Mouse (Mus musculus) limb, embryonic 11.5 days (tissue): ENCODE measurements around the gene Hnrnpa1. TPM values are rescaled to one million over a fixed set of nuclear protein-coding genes. Genes with fewer than 3 reads are reported as not detected.

Source experiments
- ATAC-seq: fragments of 200-750 bp; cut with Nextera tagmentation; 2 replicates; pipeline ENCODE4 v1.8.0; 2017; ENCODE audit warnings: low read depth; ENCODE audit not compliant: insufficient number of reproducible peaks, low FRiP score, low TSS enrichment
- DNase-seq: peaks from one replicate; pipeline ENCODE4 v3.0.0-alpha.2; 2015; ENCODE audit warnings: low spot score
- H3K27ac ChIP-seq: fragments of 300-500 bp; sonication (generic); replicated peaks from 2 replicates; pipeline ENCODE4 v1.5.1; 2014; ENCODE audit warnings: low read depth, mild to moderate bottlenecking, low read length
- H3K27me3 ChIP-seq: fragments of 300-500 bp; sonication (generic); 2 replicates; pipeline ENCODE4 v1.6.1; 2014; ENCODE audit warnings: mild to moderate bottlenecking, low read length, mixed read lengths; ENCODE audit not compliant: control insufficient read depth, insufficient read depth
- H3K36me3 ChIP-seq: fragments of 300-500 bp; sonication (generic); 2 replicates; pipeline ENCODE4 v1.6.1; 2014; ENCODE audit warnings: mild to moderate bottlenecking, low read length, moderate library complexity, mixed read lengths; ENCODE audit not compliant: control insufficient read depth, insufficient read depth
- H3K4me1 ChIP-seq: fragments of 300-500 bp; sonication (generic); 2 replicates; pipeline ENCODE4 v1.6.1; 2014; ENCODE audit warnings: low read length, mixed read lengths; ENCODE audit not compliant: control insufficient read depth, insufficient read depth
- H3K4me2 ChIP-seq: fragments of 300-500 bp; sonication (generic); 2 replicates; pipeline ENCODE4 v1.6.1; 2014; ENCODE audit warnings: low read depth, mild to moderate bottlenecking, moderate library complexity; ENCODE audit not compliant: severe bottlenecking
- H3K4me3 ChIP-seq: fragments of 300-500 bp; sonication (generic); 2 replicates; pipeline ENCODE4 v1.5.1; 2014; ENCODE audit warnings: low read depth, low read length
- H3K9ac ChIP-seq: fragments of 300-500 bp; sonication (generic); 2 replicates; pipeline ENCODE4 v1.6.1; 2014; ENCODE audit warnings: mild to moderate bottlenecking, low read length
- H3K9me3 ChIP-seq: fragments of 300-500 bp; sonication (generic); 2 replicates; pipeline ENCODE4 v1.6.1; 2016; ENCODE audit warnings: low read length; ENCODE audit not compliant: control insufficient read depth
- WGBS: fragments of 180-500 bp; shearing (Covaris S2); extraction: QIAGEN DNeasy Blood & Tissue Kit; methylation state at CpG from one replicate; pipeline ENCODE4 v1.1.7; 2014; 5-methylcytosine and 5-hydroxymethylcytosine counted together
- polyA plus RNA-seq: library from polyadenylated mRNA; unstranded; fragments of >200 nt; fragmentation: Nextera tagmentation; extraction: Ambion mirVana; gene quantifications from 2 replicates; pipeline ENCODE4 v1.2.1, GENCODE M21; 2014

Gene Hnrnpa1
- 1,585 and 1,592 TPM in 2 replicates for polyA plus RNA-seq

- under 1% methylated on average over 47 of the region's 47 CpGs for WGBS
- DNase-seq (peak; percentile 91), ATAC-seq (peak; percentile 92)
- H3K4me1 ChIP-seq: peaks cover 11% of the 10 kb centered on the region
- peak within 1 kb of the TSS; percentile 86 for H3K4me2 ChIP-seq
- H3K9ac ChIP-seq: peak within 1 kb of the TSS; percentile 86
- peaks cover 17% of the 10 kb centered on the region for H3K36me3 ChIP-seq
- H3K9me3 ChIP-seq: no peaks in the 10 kb centered on the region
- peak within 1 kb of the TSS; percentile 85 for H3K27ac ChIP-seq
- H3K27me3 ChIP-seq: no peaks in the 10 kb centered on the region
- H3K4me3 ChIP-seq: peak within 1 kb of the TSS; percentile 58
These were observed at the start of gene Hnrnpa1 for GRCm38 (mm10) chr15:103240160-103241028. TSS of gene Hnrnpa1 (plus strand) at chr15:103240432.

- H3K9me3 ChIP-seq: no peaks in the 10 kb centered on the region
- H3K4me1 ChIP-seq: peaks cover 4% of the 10 kb centered on the region; the same call in 1 of the 2 replicates
- H3K4me3 ChIP-seq: no peak overlapping the region
- peaks cover 15% of the 10 kb centered on the region for H3K36me3 ChIP-seq
- no peaks in the 10 kb centered on the region for H3K27me3 ChIP-seq
- no peak overlapping the region; the same call in 1 of the 2 replicates for H3K27ac ChIP-seq
- no peak overlapping the region for H3K9ac ChIP-seq
- WGBS: 42% methylated on average over 10 of the region's 10 CpGs
- ATAC-seq (no peak), DNase-seq (peak; percentile 65)
- H3K4me2 ChIP-seq: no peak overlapping the region
These were observed 49.4 kb upstream of the Hnrnpa1 start for GRCm38 (mm10) chr15:103190531-103191462.

DNA sequence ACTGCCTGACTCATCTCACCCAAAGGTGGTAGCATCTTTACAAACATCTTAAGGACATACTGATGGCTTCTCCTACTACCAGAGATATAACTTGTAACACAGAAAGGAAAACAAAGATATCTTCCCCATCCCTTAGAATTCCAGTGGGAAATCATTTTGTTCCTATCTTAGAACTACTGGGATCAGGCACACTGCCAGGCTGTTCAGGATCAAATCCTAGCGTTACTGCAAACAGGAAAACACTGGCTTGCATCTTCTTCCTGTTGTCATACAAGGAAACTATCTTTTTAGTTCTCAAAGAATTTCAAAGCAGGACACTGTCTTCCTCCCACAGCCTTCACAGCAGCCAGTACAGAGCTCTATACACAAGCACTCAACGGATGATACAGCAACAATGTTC is 46.6 kb upstream of the Hnrnpa1 start:
- ATAC-seq (no peak), DNase-seq (no peak)
- Histone ChIP-seq H3K9me3 (no peaks in the 10 kb centered on the region), H3K4me3 (no peak overlapping the region), H3K27me3 (no peaks in the 10 kb centered on the region), H3K27ac (no peak overlapping the region), H3K36me3 (peaks cover 27% of the 10 kb centered on the region), H3K9ac (no peak overlapping the region), H3K4me2 (no peak overlapping the region), H3K4me1 (peaks cover 4% of the 10 kb centered on the region; the same call in 1 of the 2 replicates)
- 88% methylated on average over 2 of the region's 2 CpGs for WGBS

DNA sequence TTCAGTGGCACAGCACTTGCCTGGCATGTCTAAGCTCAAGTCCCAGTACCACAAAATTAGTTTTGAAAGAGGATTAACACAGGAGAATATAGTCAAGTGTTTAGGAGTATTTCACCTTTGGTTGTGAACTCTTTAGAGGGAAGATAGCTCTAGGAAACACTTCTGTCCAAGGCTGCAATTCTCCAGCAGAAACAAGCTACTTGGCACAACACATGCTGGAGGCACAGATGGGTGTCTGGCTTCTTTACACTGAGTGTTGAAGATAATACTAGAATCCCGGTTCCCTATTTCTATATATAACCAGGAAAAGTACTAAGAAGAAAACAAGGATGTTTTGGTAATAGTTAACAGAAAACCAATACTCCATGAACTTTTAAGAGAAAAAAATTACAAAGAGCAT is 43.4 kb upstream of the Hnrnpa1 start:
- H3K4me1 ChIP-seq: no peaks in the 10 kb centered on the region
- no peak overlapping the region for H3K9ac ChIP-seq
- no peak overlapping the region for H3K4me2 ChIP-seq
- DNase-seq (no peak), ATAC-seq (no peak)
- no peaks in the 10 kb centered on the region for H3K9me3 ChIP-seq
- H3K27ac ChIP-seq: no peak overlapping the region
- H3K36me3 ChIP-seq: peaks cover 32% of the 10 kb centered on the region
- no peak overlapping the region for H3K4me3 ChIP-seq
- no peaks in the 10 kb centered on the region for H3K27me3 ChIP-seq
- WGBS: 100% methylated on average over 1 of the region's 1 CpGs

GRCm38 (mm10) chr15:103197785-103198184 is 42.4 kb upstream of the Hnrnpa1 start:
- ATAC-seq (no peak), DNase-seq (no peak)
- Histone ChIP-seq H3K4me1 (no peaks in the 10 kb centered on the region), H3K4me2 (no peak overlapping the region), H3K27ac (no peak overlapping the region), H3K9ac (no peak overlapping the region), H3K9me3 (no peaks in the 10 kb centered on the region), H3K36me3 (peaks cover 27% of the 10 kb centered on the region), H3K4me3 (no peak overlapping the region), H3K27me3 (no peaks in the 10 kb centered on the region)
- WGBS: 90% methylated on average over 4 of the region's 4 CpGs

DNA sequence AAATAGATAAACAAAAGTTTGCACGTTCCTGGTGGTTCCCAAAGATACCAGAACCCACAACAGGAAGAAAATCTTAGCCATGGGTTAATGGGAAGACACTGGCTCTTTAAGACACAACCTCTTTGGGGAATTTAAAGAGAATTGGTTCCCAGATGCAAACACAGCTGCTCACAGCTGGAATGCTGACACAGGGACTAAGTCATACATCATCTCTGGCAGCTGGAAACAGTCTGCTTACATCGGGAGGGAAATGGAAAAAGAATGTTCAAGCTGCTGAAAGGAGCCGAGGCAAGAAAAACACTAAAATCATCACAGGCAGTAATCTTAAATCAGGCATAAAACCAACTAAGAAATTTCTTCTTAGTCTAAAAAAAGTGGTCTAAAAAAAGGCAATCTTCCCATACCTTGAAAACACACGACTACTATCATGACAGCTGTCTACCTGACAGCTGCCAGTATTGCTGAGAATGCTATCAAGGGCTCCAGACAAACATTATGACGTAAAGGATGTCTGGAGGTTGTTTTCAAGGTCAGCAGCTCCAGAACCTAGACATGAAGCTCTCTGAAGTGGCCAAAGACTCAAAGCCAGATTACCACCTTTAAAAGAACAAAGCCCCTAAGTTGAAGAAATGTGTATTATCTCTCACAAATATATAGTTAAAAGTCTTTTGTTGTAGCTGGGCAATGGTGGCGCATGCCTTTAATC is 38.0 kb upstream of the Hnrnpa1 start:
- 59% methylated on average over 6 of the region's 6 CpGs for WGBS
- no peak for DNase-seq
- Histone ChIP-seq H3K4me2 (no peak overlapping the region), H3K27me3 (no peaks in the 10 kb centered on the region), H3K4me1 (no peaks in the 10 kb centered on the region), H3K9ac (no peak overlapping the region), H3K36me3 (peaks cover 19% of the 10 kb centered on the region), H3K9me3 (no peaks in the 10 kb centered on the region), H3K27ac (no peak overlapping the region), H3K4me3 (no peak overlapping the region)
- no peak for ATAC-seq

- H3K36me3 ChIP-seq: peaks cover 17% of the 10 kb centered on the region
- no peak for DNase-seq
- WGBS: 70% methylated on average over 2 of the region's 2 CpGs
These were observed 35.1 kb upstream of the Hnrnpa1 start for GRCm38 (mm10) chr15:103205156-103205555.

DNA sequence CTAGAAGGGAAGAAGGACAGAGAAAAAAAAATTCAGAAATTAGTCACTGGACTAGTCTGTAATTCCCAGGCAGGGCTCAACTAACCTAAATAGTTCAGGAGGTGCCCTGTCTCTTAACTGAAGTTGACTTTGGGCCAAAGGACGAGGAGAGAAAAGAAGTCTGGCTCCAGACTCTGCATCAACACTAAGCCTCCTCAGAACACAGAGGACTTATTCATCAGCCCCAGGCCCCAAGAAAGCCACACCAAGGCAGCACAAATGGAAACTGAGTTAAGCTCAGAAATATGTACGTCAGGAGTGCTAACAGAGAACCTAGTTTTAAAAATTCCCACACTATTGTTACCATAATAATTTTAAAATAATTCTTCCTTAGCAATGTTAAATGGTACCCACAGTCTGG is 26.1 kb upstream of the Hnrnpa1 start:
- no peak overlapping the region; the same call in 1 of the 2 replicates for H3K9ac ChIP-seq
- H3K9me3 ChIP-seq: no peaks in the 10 kb centered on the region
- no peak for DNase-seq
- H3K4me2 ChIP-seq: peak overlapping the region; percentile 48
- peak overlapping the region; percentile 79; the same call in 1 of the 2 replicates for H3K27ac ChIP-seq
- no peaks in the 10 kb centered on the region for H3K27me3 ChIP-seq
- ATAC-seq: no peak
- H3K36me3 ChIP-seq: peaks cover 18% of the 10 kb centered on the region
- WGBS: 25% methylated on average over 2 of the region's 2 CpGs
- H3K4me1 ChIP-seq: peaks cover 12% of the 10 kb centered on the region
- H3K4me3 ChIP-seq: peak overlapping the region; percentile 19

More at GRCm38 (mm10) chr15:103205156-103205555, 35.1 kb upstream of the Hnrnpa1 start:
- H3K9ac ChIP-seq: no peak overlapping the region
- no peak overlapping the region for H3K27ac ChIP-seq
- H3K4me3 ChIP-seq: no peak overlapping the region
- H3K9me3 ChIP-seq: no peaks in the 10 kb centered on the region
- no peaks in the 10 kb centered on the region for H3K27me3 ChIP-seq
- H3K4me1 ChIP-seq: no peaks in the 10 kb centered on the region
- ATAC-seq: no peak
- H3K4me2 ChIP-seq: no peak overlapping the region
